Mouse (Mus musculus) midbrain, embryonic 11.5 days (tissue): ENCODE measurements at regions not wholly inside any gene's neighbourhood (a gene's known extent, or its start where the extent isn't known, plus 50 kb on each side); places are given as distances from the start of the nearest gene placed in this dataset.

Experiments
- ATAC-seq: fragments of 200-750 bp; cut with Nextera tagmentation; 2 replicates; pipeline ENCODE4 v1.8.0; 2017; ENCODE audit warnings: moderate TSS enrichment, moderate library complexity; ENCODE audit not compliant: low FRiP score
- DNase-seq: peaks from one replicate; pipeline ENCODE4 v3.0.0; 2015; ENCODE audit warnings: low spot score; ENCODE audit errors: missing footprints
- H3K27ac ChIP-seq: fragments of 300-500 bp; sonication (generic); 2 replicates; pipeline ENCODE4 v1.5.1; 2014; ENCODE audit warnings: low read depth, low read length
- H3K27me3 ChIP-seq: fragments of 300-500 bp; sonication (generic); 2 replicates; pipeline ENCODE4 v1.6.1; 2014; ENCODE audit warnings: mild to moderate bottlenecking, low read length, moderate library complexity, mixed read lengths; ENCODE audit not compliant: control insufficient read depth, insufficient read depth
- H3K36me3 ChIP-seq: fragments of 300-500 bp; sonication (generic); 2 replicates; pipeline ENCODE4 v1.6.1; 2014; ENCODE audit warnings: mild to moderate bottlenecking, low read length, moderate library complexity, mixed read lengths; ENCODE audit not compliant: control insufficient read depth, insufficient read depth
- H3K4me1 ChIP-seq: fragments of 300-500 bp; sonication (generic); 2 replicates; pipeline ENCODE4 v1.6.1; 2014; ENCODE audit warnings: low read length; ENCODE audit not compliant: control insufficient read depth, insufficient read depth
- H3K4me2 ChIP-seq: fragments of 300-500 bp; sonication (generic); 2 replicates; pipeline ENCODE4 v1.6.1; 2014; ENCODE audit warnings: mild to moderate bottlenecking, moderate library complexity
- H3K4me3 ChIP-seq: fragments of 300-500 bp; sonication (generic); 2 replicates; pipeline ENCODE4 v1.5.1; 2014; ENCODE audit warnings: low read depth, low read length
- H3K9ac ChIP-seq: fragments of 300-500 bp; sonication (generic); 2 replicates; pipeline ENCODE4 v1.6.1; 2014; ENCODE audit warnings: low read length
- H3K9me3 ChIP-seq: fragments of 300-500 bp; sonication (generic); 2 replicates; pipeline ENCODE4 v1.6.1; 2016; ENCODE audit warnings: low read length; ENCODE audit not compliant: control insufficient read depth
- WGBS: fragments of 180-500 bp; shearing (Covaris S2); extraction: QIAGEN DNeasy Blood & Tissue Kit; methylation state at CpG from one replicate; pipeline ENCODE4 v1.1.7; 2014; 5-methylcytosine and 5-hydroxymethylcytosine counted together

DNA sequence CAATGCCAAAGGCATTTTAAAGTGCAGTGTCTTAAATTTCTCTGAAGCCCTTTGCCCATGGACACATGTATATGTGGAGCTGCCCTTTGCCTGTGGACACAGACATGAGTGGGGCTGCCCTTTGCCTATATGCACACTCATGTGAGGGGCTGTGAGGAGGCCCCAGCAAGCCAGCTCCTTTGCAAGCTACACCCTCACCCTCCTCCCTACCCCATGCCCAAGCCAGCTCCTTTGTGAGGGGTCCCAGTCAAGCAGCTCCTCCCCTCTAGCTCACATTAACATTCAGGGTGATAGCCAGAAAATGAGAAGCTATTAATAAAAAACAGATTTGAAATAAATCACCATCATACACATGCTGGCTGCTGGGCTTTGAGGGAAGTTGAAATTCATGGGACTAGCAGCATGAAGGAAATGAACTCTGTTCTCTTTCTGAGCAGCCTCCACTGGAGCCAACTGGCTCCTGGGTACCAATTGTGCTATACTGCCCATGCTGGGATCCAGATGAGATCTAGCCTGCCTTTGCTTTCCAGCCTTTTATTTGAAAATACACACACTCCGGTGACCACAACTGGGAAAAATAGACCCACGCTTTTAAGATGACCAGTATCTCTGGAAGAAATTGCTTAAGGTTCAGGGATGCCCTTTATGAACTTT is 151.4 kb downstream of the Abcc12 start:
- Histone ChIP-seq H3K4me1 (no peaks in the 10 kb centered on the region), H3K36me3 (no peaks in the 10 kb centered on the region), H3K27ac (no peak overlapping the region), H3K9ac (no peak overlapping the region), H3K4me3 (no peak overlapping the region), H3K9me3 (no peaks in the 10 kb centered on the region), H3K27me3 (no peaks in the 10 kb centered on the region), H3K4me2 (no peak overlapping the region)
- WGBS, result 94% methylated on average over 2 of the region's 2 CpGs
- ATAC-seq (no peak), DNase-seq (peak; percentile 78)

- no peaks in the 10 kb centered on the region for H3K36me3 ChIP-seq
- H3K27ac ChIP-seq, result no peak overlapping the region
- DNase-seq, result peak; percentile 80
- no peaks in the 10 kb centered on the region for H3K9me3 ChIP-seq
- no peak overlapping the region for H3K4me2 ChIP-seq
- no peaks in the 10 kb centered on the region for H3K27me3 ChIP-seq
- 54% methylated on average over 5 of the region's 5 CpGs for WGBS
- no peaks in the 10 kb centered on the region for H3K4me1 ChIP-seq
- H3K4me3 ChIP-seq, result no peak overlapping the region
- no peak for ATAC-seq
- H3K9ac ChIP-seq, result no peak overlapping the region
Measured at GRCm38 (mm10) chr8:86428131-86428530, 152.4 kb downstream of the Abcc12 start.

GRCm38 (mm10) chr8:86426056-86426455 is 154.4 kb downstream of the Abcc12 start:
- Histone ChIP-seq H3K36me3 (no peaks in the 10 kb centered on the region), H3K4me2 (no peak overlapping the region), H3K27ac (no peak overlapping the region), H3K4me1 (no peaks in the 10 kb centered on the region), H3K9me3 (no peaks in the 10 kb centered on the region), H3K9ac (no peak overlapping the region), H3K27me3 (no peaks in the 10 kb centered on the region), H3K4me3 (no peak overlapping the region)
- 69% methylated on average over 4 of the region's 4 CpGs for WGBS
- ATAC-seq (no peak), DNase-seq (peak; percentile 44)

DNA sequence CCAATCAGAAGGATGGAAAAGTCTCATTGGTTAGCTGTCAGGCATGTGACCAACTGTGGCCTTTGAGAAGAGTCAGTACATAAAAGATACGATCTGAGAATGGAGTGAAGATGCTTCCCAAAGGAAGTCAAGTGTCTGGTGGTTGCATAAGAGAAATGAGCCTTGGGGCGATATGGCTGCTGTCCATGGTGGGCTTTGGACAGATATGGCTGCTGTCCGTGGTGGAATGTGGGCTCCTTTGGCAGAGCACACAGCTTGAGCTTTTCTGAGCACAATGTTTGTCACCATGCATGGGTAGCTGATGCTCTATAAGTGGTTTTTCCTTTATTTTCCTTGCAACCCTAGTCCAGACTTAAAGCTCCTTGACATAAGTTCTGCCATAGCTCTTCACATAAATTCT is 155.1 kb downstream of the Abcc12 start:
- WGBS, result 90% methylated on average over 3 of the region's 3 CpGs
- DNase-seq (peak; percentile 69), ATAC-seq (no peak)
- Histone ChIP-seq H3K4me1 (no peaks in the 10 kb centered on the region), H3K9ac (no peak overlapping the region), H3K4me2 (no peak overlapping the region), H3K9me3 (no peaks in the 10 kb centered on the region), H3K27me3 (no peaks in the 10 kb centered on the region), H3K4me3 (no peak overlapping the region), H3K27ac (no peak overlapping the region), H3K36me3 (no peaks in the 10 kb centered on the region)

- H3K27ac ChIP-seq, result peak overlapping the region; percentile 30
- no peaks in the 10 kb centered on the region for H3K27me3 ChIP-seq
- peak; percentile 52; the same call in 1 of the 2 replicates for ATAC-seq
- H3K4me3 ChIP-seq, result no peak overlapping the region
- no peak overlapping the region for H3K9ac ChIP-seq
- WGBS, result 70% methylated on average over 5 of the region's 5 CpGs
- DNase-seq, result peak; percentile 79
- H3K4me2 ChIP-seq, result no peak overlapping the region
- no peaks in the 10 kb centered on the region for H3K36me3 ChIP-seq
- peaks cover 4% of the 10 kb centered on the region; the same call in 1 of the 2 replicates for H3K4me1 ChIP-seq
- no peaks in the 10 kb centered on the region for H3K9me3 ChIP-seq
Measured at GRCm38 (mm10) chr8:86419059-86419651, 161.3 kb downstream of the Abcc12 start.

DNA sequence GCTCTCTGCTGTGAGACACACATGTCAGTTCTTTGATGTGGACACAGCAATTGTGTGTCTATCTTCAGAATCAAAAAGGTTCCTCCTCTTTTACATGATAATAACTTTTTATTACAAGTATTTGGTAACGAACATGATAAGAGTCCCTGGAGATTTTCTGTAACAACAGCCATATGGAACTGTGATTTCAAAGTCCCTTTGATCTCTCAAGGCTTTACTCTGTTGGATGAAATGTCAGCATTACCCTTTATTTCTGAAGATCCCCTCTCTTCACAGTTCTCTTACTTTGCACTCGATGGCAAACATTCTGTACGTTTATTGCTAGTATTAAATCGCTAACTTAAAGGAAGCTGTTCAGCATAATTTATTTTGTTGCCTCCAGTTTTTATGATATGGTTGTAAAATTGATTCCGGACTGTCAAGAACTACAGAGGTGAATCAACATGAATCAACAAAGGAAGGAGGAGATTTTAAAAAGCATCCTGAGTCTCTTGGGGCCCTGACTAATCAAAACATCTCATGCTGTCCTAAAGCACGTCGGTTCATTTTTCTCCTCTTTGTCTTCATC is 162.0 kb downstream of the Abcc12 start:
- DNase-seq (peak; percentile 79), ATAC-seq (no peak)
- no peaks in the 10 kb centered on the region for H3K9me3 ChIP-seq
- WGBS, result 51% methylated on average over 7 of the region's 7 CpGs
- H3K36me3 ChIP-seq, result no peaks in the 10 kb centered on the region
- H3K27ac ChIP-seq, result no peak overlapping the region; the same call in 1 of the 2 replicates
- H3K27me3 ChIP-seq, result no peaks in the 10 kb centered on the region
- H3K4me2 ChIP-seq, result no peak overlapping the region
- no peak overlapping the region for H3K4me3 ChIP-seq
- H3K4me1 ChIP-seq, result peaks cover 4% of the 10 kb centered on the region; the same call in 1 of the 2 replicates
- no peak overlapping the region for H3K9ac ChIP-seq

DNA sequence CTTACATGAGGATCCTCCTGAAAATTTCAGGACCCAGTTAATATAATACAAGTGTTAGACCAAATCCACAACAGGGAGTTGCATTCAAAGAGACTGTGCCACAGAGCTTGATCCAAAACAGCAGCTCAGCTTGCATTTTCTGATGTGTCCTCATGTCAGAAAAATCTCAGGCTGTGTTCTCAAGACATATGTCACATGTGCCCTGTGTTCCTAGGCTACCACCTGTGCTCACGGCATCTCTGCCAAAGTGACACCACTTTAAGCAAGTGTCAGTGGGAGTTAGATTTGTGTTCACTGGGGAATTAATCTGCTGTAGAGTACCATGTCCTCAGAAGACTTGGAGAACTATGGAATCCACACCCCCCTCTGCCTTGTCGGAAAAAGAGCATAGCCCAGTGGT is 165.3 kb downstream of the Abcc12 start:
- 93% methylated on average over 2 of the region's 2 CpGs for WGBS
- Histone ChIP-seq H3K9me3 (no peaks in the 10 kb centered on the region), H3K4me1 (peaks cover 4% of the 10 kb centered on the region; the same call in 1 of the 2 replicates), H3K27ac (no peak overlapping the region), H3K4me2 (no peak overlapping the region), H3K36me3 (no peaks in the 10 kb centered on the region), H3K27me3 (no peaks in the 10 kb centered on the region), H3K9ac (no peak overlapping the region), H3K4me3 (no peak overlapping the region)
- ATAC-seq, result no peak
- no peak for DNase-seq

GRCm38 (mm10) chr8:86411232-86411631 is 169.3 kb downstream of the Abcc12 start:
- H3K4me3 ChIP-seq, result no peak overlapping the region
- DNase-seq, result peak; percentile 54
- H3K4me2 ChIP-seq, result no peak overlapping the region
- H3K9ac ChIP-seq, result no peak overlapping the region
- no peaks in the 10 kb centered on the region for H3K9me3 ChIP-seq
- ATAC-seq, result no peak
- H3K4me1 ChIP-seq, result no peaks in the 10 kb centered on the region
- 85% methylated on average over 8 of the region's 8 CpGs for WGBS
- no peaks in the 10 kb centered on the region for H3K27me3 ChIP-seq
- no peak overlapping the region for H3K27ac ChIP-seq
- H3K36me3 ChIP-seq, result no peaks in the 10 kb centered on the region

DNA sequence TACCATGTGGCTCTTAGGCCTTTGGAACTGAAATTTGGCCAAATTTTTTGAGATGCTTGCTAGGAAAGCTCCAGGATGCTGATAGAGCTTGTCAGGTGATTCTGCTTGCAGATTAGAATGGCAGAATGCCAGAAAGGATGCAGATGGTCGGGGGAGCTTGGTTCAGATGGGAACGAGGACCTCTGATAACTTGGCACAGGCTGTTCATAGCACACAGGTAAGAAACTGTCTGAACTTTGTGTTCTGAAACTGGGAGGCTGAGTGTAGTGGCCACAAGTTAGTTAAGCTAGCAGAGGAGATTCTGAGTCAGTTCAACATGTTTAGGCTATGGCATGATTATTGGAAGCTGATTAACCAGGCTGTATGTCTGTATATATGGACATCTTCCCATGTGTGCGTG is 174.3 kb downstream of the Abcc12 start:
- no peak overlapping the region for H3K9ac ChIP-seq
- no peak overlapping the region for H3K4me3 ChIP-seq
- no peak overlapping the region for H3K4me2 ChIP-seq
- H3K4me1 ChIP-seq, result no peaks in the 10 kb centered on the region
- no peaks in the 10 kb centered on the region for H3K36me3 ChIP-seq
- H3K27me3 ChIP-seq, result no peaks in the 10 kb centered on the region
- 84% methylated on average over 3 of the region's 3 CpGs for WGBS
- no peak for ATAC-seq
- H3K9me3 ChIP-seq, result no peaks in the 10 kb centered on the region
- DNase-seq, result peak; percentile 56
- no peak overlapping the region for H3K27ac ChIP-seq
